Mouse (Mus musculus): ENCODE data around the gene Mmp9. TPM values are rescaled to one million over a fixed set of nuclear protein-coding genes. Genes with fewer than 3 reads are reported as not detected.

Gene Mmp9
- total and polyA plus RNA-seq, 3 experiments, result 0.63 to 0.82 TPM; not detected in 1

GRCm38 (mm10) chr2:164894644-164895043, 45.9 kb upstream of the Mmp9 start:
- Histone ChIP-seq H3K27me3 (ENCODE audit: insufficient read depth, low read length) (no peaks in the 10 kb centered on the region), H3K36me3 (replicated peaks) (peaks cover 100% of the 10 kb centered on the region), H3K9me3 (replicated peaks) (no peaks in the 10 kb centered on the region), H3K4me3 (ENCODE audit: low read depth, low read length) (no peak overlapping the region), H3K4me1 (ENCODE audit: insufficient read depth, low read depth, low read length) (peaks cover 27% of the 10 kb centered on the region)
- DNase-seq (ENCODE audit: low spot score) (no peak), ATAC-seq (ENCODE audit: extremely low read depth, insufficient number of reproducible peaks, low FRiP score, poor library complexity, severe bottlenecking) (no peak)
- TF ChIP-seq TAL1 (conservative IDR thresholded peaks at IDR 0.05; ENCODE audit: low read depth, low read length) (no peak), GATA1 (IDR thresholded peaks at IDR 0.05; ENCODE audit: borderline replicate concordance, low read length) (no peak), GATA2 (IDR thresholded peaks at IDR 0.05; ENCODE audit: borderline replicate concordance, low read depth, low read length) (no peak), POLR2AphosphoS5 (IDR thresholded peaks at IDR 0.05; ENCODE audit: insufficient replicate concordance, low read depth, low read length) (no peak), CTCF (IDR thresholded peaks at IDR 0.05; ENCODE audit: low read depth, low read length) (no peak)

DNA sequence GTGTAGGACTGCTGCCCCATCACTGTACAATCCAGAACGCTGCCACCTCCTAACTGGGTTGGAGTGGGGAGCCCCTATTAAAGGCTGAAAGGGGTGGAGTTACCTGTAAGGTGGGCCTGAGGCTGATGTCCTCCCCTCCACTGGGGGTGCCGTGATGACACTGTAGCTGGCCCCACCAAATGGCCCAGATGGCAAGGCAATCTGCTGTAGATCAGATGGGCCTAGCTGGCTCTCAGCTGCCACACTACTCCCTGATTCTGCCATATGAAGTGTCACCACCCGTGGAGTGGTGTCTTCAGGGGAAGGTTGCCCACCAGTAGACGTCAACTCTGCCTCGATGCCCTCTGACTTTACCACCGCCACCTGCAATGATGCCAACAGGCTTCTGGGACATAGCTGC, 44.7 kb upstream of the Mmp9 start:
- no peak for DNase-seq (ENCODE audit: low spot score)
- peaks cover 100% of the 10 kb centered on the region for H3K36me3 ChIP-seq (replicated peaks)
- ATAC-seq (ENCODE audit: extremely low read depth, insufficient number of reproducible peaks, low FRiP score, poor library complexity, severe bottlenecking), result no peak
- H3K4me1 ChIP-seq (ENCODE audit: insufficient read depth, low read depth, low read length), result peaks cover 14% of the 10 kb centered on the region
- H3K27me3 ChIP-seq (ENCODE audit: insufficient read depth, low read length), result no peaks in the 10 kb centered on the region
- no peak overlapping the region for H3K4me3 ChIP-seq (ENCODE audit: low read depth, low read length)
- no peak for TF ChIP-seq GATA2 (IDR thresholded peaks at IDR 0.05; ENCODE audit: borderline replicate concordance, low read depth, low read length)
- no peak for TF ChIP-seq TAL1 (conservative IDR thresholded peaks at IDR 0.05; ENCODE audit: low read depth, low read length)
- TF ChIP-seq CTCF (IDR thresholded peaks at IDR 0.05; ENCODE audit: low read depth, low read length), result no peak
- TF ChIP-seq GATA1 (IDR thresholded peaks at IDR 0.05; ENCODE audit: borderline replicate concordance, low read length), result no peak
- no peak for TF ChIP-seq POLR2AphosphoS5 (IDR thresholded peaks at IDR 0.05; ENCODE audit: insufficient replicate concordance, low read depth, low read length)
- H3K9me3 ChIP-seq (replicated peaks), result no peaks in the 10 kb centered on the region

DNA sequence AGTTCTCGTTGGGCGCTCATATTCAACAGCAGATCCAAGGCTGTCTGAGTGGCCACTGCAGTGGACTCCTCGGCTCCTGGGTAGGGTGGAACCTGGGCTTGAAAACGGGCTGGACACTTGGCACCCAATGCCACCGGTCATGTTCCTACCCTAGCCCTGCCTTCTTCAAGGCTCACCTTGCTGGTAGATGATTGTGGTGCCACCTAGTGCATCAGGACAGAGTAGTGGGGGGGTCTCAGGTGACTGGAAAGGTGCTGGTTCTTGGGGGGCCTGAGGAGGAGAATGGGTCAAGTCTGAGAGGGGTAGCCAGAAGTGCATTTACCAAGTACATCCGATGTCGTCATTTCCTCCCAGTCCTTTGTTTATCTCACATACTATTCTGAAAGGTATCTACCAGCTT, 42.6 kb upstream of the Mmp9 start:
- no peak for ATAC-seq (ENCODE audit: extremely low read depth, insufficient number of reproducible peaks, low FRiP score, poor library complexity, severe bottlenecking)
- TF ChIP-seq CTCF (IDR thresholded peaks at IDR 0.05; ENCODE audit: low read depth, low read length) (no peak), GATA1 (IDR thresholded peaks at IDR 0.05; ENCODE audit: borderline replicate concordance, low read length) (no peak), POLR2AphosphoS5 (IDR thresholded peaks at IDR 0.05; ENCODE audit: insufficient replicate concordance, low read depth, low read length) (no peak), TAL1 (conservative IDR thresholded peaks at IDR 0.05; ENCODE audit: low read depth, low read length) (no peak), GATA2 (IDR thresholded peaks at IDR 0.05; ENCODE audit: borderline replicate concordance, low read depth, low read length) (no peak)
- Histone ChIP-seq H3K27me3 (ENCODE audit: insufficient read depth, low read length) (no peaks in the 10 kb centered on the region; the same call in 1 of the 2 replicates), H3K4me1 (ENCODE audit: insufficient read depth, low read depth, low read length) (peaks cover 18% of the 10 kb centered on the region), H3K9me3 (replicated peaks) (no peaks in the 10 kb centered on the region), H3K4me3 (ENCODE audit: low read depth, low read length) (no peak overlapping the region), H3K36me3 (replicated peaks) (peaks cover 100% of the 10 kb centered on the region)
- no peak for DNase-seq (ENCODE audit: low spot score)

DNA sequence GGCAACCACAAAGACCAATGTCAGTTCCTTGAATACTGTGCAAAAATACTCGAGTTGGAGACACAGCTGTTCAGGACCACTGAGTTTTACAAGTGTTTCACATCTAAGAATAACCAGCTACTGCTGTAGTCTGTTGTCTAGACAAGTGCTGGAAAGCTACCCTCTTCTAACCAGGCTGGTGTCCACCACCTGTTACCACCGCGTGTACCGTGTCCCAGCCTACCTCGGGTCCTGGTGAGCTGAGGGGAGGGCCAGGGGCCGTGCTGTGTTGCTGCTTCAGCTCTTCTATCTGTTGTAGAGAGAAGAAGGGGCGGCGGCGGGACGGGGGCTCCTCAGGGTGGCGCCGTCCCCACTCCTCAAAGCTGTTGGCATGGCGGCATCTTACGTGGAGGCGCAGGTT, 41.5 kb upstream of the Mmp9 start:
- Histone ChIP-seq H3K4me1 (ENCODE audit: insufficient read depth, low read depth, low read length) (peaks cover 18% of the 10 kb centered on the region), H3K9me3 (replicated peaks) (no peaks in the 10 kb centered on the region), H3K36me3 (replicated peaks) (peaks cover 100% of the 10 kb centered on the region), H3K27me3 (ENCODE audit: insufficient read depth, low read length) (no peaks in the 10 kb centered on the region; the same call in 1 of the 2 replicates), H3K4me3 (ENCODE audit: low read depth, low read length) (no peak overlapping the region)
- ATAC-seq (ENCODE audit: extremely low read depth, insufficient number of reproducible peaks, low FRiP score, poor library complexity, severe bottlenecking) (no peak), DNase-seq (ENCODE audit: low spot score) (no peak)
- TF ChIP-seq TAL1 (conservative IDR thresholded peaks at IDR 0.05; ENCODE audit: low read depth, low read length) (no peak), POLR2AphosphoS5 (IDR thresholded peaks at IDR 0.05; ENCODE audit: insufficient replicate concordance, low read depth, low read length) (no peak), GATA2 (IDR thresholded peaks at IDR 0.05; ENCODE audit: borderline replicate concordance, low read depth, low read length) (no peak), CTCF (IDR thresholded peaks at IDR 0.05; ENCODE audit: low read depth, low read length) (no peak), GATA1 (IDR thresholded peaks at IDR 0.05; ENCODE audit: borderline replicate concordance, low read length) (no peak)

GRCm38 (mm10) chr2:164899723-164900459, 40.7 kb upstream of the Mmp9 start:
- no peak for TF ChIP-seq CTCF (IDR thresholded peaks at IDR 0.05; ENCODE audit: low read depth, low read length)
- TF ChIP-seq TAL1 (conservative IDR thresholded peaks at IDR 0.05; ENCODE audit: low read depth, low read length), result no peak
- TF ChIP-seq GATA2 (IDR thresholded peaks at IDR 0.05; ENCODE audit: borderline replicate concordance, low read depth, low read length), result no peak
- no peak for TF ChIP-seq GATA1 (IDR thresholded peaks at IDR 0.05; ENCODE audit: borderline replicate concordance, low read length)
- TF ChIP-seq POLR2AphosphoS5 (IDR thresholded peaks at IDR 0.05; ENCODE audit: insufficient replicate concordance, low read depth, low read length), result no peak
- Histone ChIP-seq H3K4me1 (ENCODE audit: insufficient read depth, low read depth, low read length) (peaks cover 15% of the 10 kb centered on the region), H3K36me3 (replicated peaks) (peaks cover 100% of the 10 kb centered on the region), H3K4me3 (ENCODE audit: low read depth, low read length) (no peak overlapping the region), H3K27me3 (ENCODE audit: insufficient read depth, low read length) (no peaks in the 10 kb centered on the region; the same call in 1 of the 2 replicates), H3K9me3 (replicated peaks) (no peaks in the 10 kb centered on the region)
- DNase-seq (ENCODE audit: low spot score) (no peak), ATAC-seq (ENCODE audit: extremely low read depth, insufficient number of reproducible peaks, low FRiP score, poor library complexity, severe bottlenecking) (no peak)

DNA sequence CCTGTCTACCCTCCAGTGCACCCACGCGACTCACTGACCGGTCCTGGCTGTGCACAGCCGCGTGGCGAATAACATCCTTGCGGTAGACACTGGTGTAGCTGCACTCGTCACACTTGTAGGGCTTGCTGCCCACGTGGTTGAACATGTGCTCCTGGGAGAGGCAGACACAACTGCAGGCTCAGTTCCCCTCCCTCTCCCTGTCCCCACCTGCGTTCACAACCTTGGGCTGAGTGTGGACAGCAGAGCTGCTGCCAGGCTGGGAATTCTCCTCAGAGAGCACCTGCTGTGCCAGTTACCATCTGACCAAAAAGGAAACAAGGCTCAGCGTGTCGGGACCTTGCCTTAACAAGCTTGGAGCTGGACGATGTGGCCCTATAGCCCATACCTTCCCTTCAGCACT, 39.2 kb upstream of the Mmp9 start:
- peaks cover 13% of the 10 kb centered on the region; the same call in 1 of the 2 replicates for H3K4me1 ChIP-seq (ENCODE audit: insufficient read depth, low read depth, low read length)
- TF ChIP-seq TAL1 (conservative IDR thresholded peaks at IDR 0.05; ENCODE audit: low read depth, low read length), result no peak
- TF ChIP-seq GATA1 (IDR thresholded peaks at IDR 0.05; ENCODE audit: borderline replicate concordance, low read length), result no peak
- TF ChIP-seq CTCF (IDR thresholded peaks at IDR 0.05; ENCODE audit: low read depth, low read length), result no peak
- no peak for TF ChIP-seq GATA2 (IDR thresholded peaks at IDR 0.05; ENCODE audit: borderline replicate concordance, low read depth, low read length)
- TF ChIP-seq POLR2AphosphoS5 (IDR thresholded peaks at IDR 0.05; ENCODE audit: insufficient replicate concordance, low read depth, low read length), result no peak
- no peak overlapping the region for H3K4me3 ChIP-seq (ENCODE audit: low read depth, low read length)
- DNase-seq (ENCODE audit: low spot score), result no peak
- H3K36me3 ChIP-seq (replicated peaks), result peaks cover 100% of the 10 kb centered on the region
- H3K9me3 ChIP-seq (replicated peaks), result peaks cover 4% of the 10 kb centered on the region
- no peak for ATAC-seq (ENCODE audit: extremely low read depth, insufficient number of reproducible peaks, low FRiP score, poor library complexity, severe bottlenecking)
- H3K27me3 ChIP-seq (ENCODE audit: insufficient read depth, low read length), result no peaks in the 10 kb centered on the region; the same call in 1 of the 2 replicates

All from G1E (cell line).